Mouse (Mus musculus) C2C12 (cell line): ENCODE measurements around the gene Zfp414.

ENCODE experiments used
- CEBPB ChIP-seq: IDR thresholded peaks from one replicate; pipeline ENCODE4 v1.6.1; 2011; ENCODE audit warnings: low read depth, mild to moderate bottlenecking, control low read depth, moderate library complexity
- CTCF ChIP-seq: IDR thresholded peaks from one replicate; pipeline ENCODE4 v1.5.1; 2011; ENCODE audit not compliant: control insufficient read depth, insufficient read depth, insufficient read length
- FOSL1 ChIP-seq: IDR thresholded peaks from one replicate; pipeline ENCODE4 v1.8.0; 2011; ENCODE audit warnings: mild to moderate bottlenecking, low read length; ENCODE audit not compliant: poor library complexity, insufficient read depth, severe bottlenecking
- MAX ChIP-seq: IDR thresholded peaks from one replicate; pipeline ENCODE4 v1.6.1; 2011; ENCODE audit warnings: mild to moderate bottlenecking, control low read depth
- MYOD1 ChIP-seq: IDR thresholded peaks from one replicate; pipeline ENCODE4 v1.6.1; 2011; ENCODE audit warnings: low read depth; ENCODE audit not compliant: control insufficient read depth, insufficient read length
- MYOG ChIP-seq: IDR thresholded peaks from one replicate; pipeline ENCODE4 v1.6.1; 2011; ENCODE audit not compliant: control insufficient read depth, insufficient read length; ENCODE audit errors: extremely low read depth
- USF1 ChIP-seq: IDR thresholded peaks from one replicate; pipeline ENCODE4 v1.6.1; 2011; ENCODE audit warnings: low read depth, mild to moderate bottlenecking, control low read depth, moderate library complexity

DNA sequence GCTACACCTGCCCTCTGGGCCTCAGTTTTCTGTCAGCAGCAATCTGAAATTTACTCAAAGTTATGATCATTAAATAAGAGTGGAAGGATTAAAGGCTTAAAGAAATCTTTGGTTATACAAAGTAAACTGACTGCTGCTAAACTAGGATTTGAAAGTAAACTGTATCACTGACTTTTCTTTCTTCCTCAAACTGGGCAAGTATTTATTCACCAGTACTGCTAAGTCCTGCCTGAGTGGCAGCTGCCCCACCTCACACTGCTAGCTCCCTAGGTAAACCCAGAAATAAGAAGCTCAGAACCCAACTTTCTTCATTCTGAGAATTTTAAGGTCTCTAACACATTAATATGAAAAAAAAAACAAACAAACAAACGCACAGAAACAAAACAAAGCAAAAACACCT, 44.9 kb downstream of the Zfp414 start:
- TF ChIP-seq CTCF, result no peak
- no peak for TF ChIP-seq CEBPB
- TF ChIP-seq FOSL1, result no peak
- no peak for TF ChIP-seq USF1
- no peak for TF ChIP-seq MYOG
- no peak for TF ChIP-seq MAX
- no peak for TF ChIP-seq MYOD1
